Mouse (Mus musculus): ENCODE results near the gene Alkbh3.
A peak's percentile ranks its signal among the peaks of the same experiment; 100 is the strongest.

Gene Alkbh3

DNA sequence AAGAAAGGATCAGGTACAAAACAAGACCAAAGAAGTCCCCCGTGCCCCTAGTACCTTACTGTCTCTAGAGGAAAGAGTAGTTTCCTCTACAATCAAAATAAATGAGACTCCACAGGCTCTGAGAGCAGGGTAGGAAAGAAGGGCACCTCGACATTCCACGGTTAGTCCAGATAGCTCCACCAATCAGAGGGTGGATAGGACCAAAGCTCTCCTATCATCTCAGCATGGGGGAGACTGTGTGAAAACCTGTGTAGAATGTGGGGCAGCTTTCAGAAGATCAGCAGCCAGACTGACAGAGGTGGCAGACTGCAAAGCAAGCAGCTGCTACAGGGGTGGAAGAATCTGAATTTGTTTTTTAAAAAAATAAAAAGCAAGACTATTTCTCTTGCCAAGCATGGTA lies 17.8 kb downstream of the Alkbh3 start:
- no peak for DNase-seq (ENCODE audit: low read depth, low spot score)

DNA sequence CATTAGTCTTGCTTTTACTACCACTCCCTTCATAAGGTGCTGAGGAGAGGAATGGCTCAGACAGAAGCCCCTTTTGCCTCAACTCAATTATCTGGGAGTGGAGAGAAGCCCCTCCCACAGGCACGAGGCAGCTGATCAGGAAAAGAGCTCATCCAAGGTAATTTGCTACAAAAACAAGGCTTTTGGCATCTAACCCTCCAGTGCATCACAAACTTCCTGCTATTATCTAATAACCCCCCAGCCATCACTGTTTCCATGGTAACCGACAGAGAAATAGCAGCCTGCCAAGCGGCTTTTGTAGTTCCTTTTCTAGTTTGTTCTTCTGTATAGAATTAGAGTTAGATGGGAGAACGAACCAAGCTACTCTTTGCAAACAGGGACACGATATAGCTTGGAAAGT lies 18.3 kb downstream of the Alkbh3 start:
- DNase-seq (ENCODE audit: low read depth, low spot score) = no peak

DNA sequence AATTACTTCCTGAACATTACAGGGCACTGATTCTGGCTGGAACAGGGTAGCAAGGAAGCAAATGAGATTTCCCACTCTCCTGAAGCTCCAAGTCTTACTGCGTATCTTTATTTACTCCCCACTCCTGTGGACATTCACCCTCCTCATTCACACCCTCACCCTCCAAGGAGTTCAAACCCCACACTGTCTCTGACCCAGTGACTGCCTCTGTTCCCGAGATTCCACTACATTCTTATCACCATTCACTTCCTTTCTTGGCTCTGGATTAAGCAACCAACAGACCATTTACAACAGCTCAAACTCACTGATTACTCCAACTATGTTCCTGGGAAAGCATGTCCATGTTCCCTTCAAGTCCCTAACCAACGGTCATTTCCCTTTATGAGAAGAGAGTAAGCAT lies 19.3 kb downstream of the Alkbh3 start:
- no peak for DNase-seq (ENCODE audit: low read depth, low spot score)

DNA sequence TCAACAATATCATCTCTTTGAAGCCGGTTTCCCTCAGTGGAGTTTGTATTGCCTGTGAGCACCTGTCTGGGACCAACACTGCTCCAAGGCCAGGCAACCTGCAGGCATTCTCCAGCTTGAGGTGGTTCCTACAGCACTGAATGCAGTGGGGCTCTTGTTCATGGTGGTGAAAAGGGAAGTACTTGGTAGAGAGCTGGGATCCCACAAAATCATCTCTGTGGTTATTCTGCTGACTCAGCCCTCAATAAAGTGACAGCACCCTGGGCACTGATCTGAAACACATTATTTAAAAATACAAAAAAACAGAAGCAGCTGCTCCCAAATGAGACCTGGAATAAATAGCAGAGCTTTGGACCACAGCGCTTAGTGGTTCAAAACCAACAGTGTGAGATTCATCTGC lies 22.2 kb downstream of the Alkbh3 start:
- no peak for DNase-seq (ENCODE audit: low read depth, low spot score)

DNA sequence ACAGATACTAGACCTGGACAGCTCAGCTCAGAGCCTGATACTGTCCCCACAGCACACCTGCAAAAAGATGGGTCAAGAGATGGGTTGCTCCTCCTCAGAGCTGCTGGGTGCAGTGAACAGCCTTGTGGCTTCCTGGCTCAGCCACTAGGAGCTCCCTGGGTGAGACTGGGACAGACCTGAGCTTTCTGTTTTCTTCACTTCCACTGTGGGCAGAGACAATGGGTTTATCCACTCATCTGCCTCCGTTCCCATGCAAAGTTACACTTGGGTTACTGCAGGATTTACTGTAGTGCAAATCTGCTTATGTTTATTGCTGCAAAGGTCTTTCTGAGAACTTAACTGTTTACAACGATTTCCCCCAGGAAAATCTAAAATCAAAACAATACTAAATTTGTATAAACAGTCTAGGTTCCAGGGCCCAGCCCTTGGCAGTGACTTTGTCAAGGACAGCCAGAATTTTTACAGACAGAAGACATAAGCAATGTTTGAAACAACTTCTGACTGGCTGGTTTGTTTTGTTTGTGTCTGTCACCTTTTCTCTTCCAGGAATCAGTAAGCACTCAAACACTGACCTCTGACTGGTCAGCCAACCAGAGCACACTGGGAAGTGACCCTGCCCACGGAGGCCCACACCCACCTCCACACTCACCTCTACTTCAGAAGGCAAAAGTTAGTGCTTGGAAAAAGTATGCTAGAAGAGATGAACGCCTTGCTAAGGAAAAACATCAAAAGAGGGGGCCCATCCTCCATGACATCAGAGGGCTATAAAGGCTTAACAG lies 28.0 kb downstream of the Alkbh3 start:
- DNase-seq (ENCODE audit: low read depth, low spot score) = no peak

DNA sequence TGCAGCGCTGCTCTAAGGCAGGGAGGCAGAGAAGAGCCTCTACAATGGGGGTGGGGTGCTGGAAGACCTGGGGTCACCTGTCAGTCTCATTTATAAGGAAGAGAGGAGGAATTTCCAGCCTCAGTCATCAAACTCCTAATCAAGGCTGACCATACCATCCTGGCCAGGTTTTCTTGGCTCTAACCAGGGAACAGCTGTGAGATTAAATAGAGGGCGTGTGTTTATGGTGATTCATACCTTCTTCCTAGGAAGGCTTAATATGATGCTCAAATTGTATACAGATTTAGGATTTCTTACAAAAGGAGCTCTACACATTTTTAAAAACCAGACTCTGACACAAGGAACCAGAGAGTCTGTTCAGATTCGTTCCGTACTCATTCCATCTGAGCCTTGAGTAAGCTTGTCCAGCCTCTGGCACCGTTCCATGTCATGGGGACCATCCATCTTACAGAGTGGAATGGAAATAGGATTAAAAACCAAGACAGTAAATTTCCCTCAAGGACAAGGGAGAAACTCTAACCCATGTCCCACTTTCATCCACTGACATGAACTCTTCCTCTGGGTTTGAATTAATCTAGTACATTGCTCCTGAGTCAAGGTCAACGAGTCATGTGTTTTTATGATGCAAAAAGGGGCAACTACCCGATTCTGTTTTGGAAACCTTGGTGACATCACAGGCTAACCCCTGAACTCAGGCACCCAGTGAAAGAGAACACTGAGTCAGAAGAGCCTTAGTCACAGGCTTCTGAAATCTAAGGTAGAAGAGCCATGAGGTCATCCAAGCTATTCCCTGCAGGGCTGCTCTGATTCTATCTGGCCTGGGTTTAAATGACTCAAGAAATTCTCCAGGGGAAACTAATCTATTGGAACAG lies 31.1 kb downstream of the Alkbh3 start:
- DNase-seq (ENCODE audit: low read depth, low spot score) = no peak

DNA sequence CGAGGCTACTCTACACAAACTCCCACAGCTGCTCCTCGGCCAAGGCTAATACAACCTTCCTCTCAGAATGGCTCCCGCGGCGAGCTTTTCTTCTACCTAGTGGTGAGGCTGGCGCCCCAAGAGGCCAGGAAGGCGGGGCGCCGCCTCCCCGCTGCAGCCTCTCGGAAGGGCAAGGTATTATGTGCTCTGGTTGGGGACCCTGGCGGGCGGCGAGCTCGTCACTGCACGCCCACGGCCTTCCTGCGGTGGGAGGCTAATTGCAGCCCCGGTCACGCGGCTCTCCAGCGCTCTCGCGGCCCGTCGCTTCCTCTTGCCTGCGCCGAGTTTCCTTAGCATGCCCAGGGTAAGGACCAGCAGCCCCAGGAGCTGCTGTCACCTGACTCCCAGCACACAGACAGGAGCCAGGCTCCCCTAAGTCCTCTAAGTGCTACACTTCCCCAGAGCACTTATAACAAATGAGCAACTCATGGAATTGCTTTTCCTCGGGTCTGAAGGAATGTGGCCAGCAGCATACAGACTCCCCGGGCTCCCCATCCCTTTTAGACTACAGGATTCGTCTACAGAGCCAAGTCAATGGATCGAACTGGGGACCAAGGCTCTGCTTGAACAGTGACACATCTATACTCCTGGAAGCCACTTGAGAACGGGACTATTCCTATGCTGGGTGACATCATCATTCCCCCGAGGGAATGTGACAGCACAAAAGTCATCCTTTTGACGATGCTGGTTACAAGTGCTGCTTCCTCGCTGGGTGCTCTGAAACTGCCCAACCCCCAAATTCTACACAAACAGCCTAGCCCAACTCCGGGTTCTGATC lies 34.0 kb downstream of the Alkbh3 start:
- DNase-seq (ENCODE audit: low read depth, low spot score) = peak; percentile 48

DNA sequence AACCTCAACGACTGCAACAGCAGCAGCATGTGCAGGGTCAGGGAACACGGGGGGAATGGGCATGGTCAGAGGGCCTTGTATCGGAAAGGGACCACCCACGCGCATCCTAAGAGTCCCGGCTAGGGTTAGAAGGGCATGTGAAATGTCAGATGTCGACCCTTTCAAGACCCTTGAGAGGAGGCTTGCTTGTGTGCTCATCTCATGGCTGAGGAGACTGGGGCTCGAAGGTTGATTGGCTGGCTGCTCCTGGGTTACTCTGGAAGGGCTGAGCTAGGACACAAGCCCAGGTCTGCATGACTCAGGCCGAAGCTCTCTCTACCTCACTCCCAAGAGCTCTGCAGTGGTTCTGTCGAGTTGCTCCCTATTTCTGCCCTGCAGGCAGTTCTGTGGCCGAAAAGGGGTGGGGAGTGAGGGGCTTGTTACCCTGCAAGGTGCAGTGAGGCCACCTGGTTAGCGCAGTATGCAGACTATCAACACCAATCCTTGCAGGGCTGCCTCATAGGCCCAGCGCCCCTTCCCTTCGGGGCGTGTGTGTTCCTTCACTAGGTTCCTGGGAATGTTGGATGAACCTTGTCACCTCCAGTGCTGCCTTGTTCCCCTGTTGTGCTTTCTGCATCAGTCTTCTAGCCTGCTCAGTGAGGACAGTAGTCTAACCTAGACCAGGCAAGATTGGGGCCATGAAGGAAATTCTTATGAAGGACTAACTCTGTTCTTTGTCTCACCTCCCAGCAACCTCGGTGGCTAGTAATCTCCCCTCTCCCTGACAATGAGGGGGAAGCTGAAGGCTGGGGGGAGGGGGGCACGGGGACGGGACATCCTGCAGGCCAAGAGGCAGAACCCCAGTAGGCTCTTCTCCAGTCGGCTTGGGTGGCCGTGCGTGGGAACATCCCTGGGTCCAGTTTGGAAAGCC lies 34.8 kb downstream of the Alkbh3 start:
- peak; percentile 10 for DNase-seq (ENCODE audit: low read depth, low spot score)

DNA sequence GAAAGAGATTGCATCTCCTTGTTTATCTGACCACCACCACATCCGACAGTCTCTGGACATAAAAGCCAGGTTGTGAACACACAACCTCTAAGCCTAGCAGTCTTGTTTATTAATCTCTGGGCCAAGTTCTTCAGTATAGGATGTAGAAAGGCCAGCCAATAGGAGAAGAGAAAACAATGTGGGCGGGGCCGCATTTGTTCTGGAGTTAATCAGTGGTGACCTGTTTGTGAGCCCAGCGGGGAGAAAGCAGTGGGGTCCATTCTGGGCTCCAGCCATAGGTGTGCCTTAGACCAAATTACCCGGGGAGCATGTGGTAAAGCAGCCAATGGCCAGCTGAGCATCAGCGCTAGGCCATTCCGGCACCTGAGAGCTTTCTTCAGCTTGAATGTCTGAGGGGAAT lies 35.6 kb downstream of the Alkbh3 start:
- DNase-seq (ENCODE audit: low read depth, low spot score) = no peak

DNA sequence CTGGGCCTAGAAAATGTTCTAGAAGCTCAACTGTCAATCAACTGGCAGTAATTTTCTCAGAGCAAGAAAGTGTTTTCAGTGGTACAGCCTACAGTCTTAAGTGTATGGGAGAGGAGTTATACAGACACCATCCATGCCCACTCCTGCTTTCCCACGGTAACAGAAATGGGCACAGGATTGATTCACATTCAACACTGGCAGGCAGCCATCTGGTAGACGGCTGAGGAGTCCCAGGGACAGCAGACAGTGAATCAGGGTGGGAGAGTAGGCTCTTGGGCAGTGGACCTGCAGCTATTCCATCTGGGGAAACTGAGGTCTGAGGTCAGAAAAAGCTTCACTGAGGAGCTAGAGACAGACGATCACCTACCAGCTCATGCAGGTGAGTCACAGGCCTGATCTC lies 39.0 kb downstream of the Alkbh3 start:
- no peak for DNase-seq (ENCODE audit: low read depth, low spot score)

DNA sequence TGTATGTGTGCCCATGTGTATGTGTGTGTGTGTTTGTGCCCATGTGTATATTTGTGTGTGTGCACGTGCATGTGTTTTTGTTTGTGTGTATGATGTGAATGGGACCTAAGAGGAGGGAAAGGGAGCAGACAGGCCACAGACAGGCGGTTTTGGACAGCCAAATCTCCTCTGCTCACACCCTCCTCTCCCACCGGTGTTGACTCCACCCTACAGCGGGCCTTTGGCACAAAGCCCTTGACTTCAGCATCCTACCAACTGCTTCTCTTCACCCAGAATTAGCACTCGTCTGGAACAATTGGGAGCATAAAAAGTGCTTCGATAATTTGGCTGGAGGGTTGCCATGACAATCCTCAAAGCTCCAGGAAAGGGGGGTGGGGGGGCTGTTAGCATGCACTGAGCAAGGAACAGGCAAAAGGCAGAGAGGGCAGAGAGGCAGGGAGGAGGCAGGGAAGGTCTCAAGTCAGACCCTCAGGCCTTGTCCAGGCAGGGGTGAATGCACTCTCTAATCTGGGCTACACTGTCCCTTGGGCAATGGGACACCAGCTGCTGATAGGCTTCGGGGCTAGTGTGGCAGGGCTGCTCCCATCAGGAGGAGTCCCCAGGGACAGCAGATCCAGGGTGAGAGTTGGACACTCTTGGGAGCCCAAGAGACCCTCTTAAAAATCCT lies 46.0 kb downstream of the Alkbh3 start:
- DNase-seq (ENCODE audit: low read depth, low spot score) = no peak

DNA sequence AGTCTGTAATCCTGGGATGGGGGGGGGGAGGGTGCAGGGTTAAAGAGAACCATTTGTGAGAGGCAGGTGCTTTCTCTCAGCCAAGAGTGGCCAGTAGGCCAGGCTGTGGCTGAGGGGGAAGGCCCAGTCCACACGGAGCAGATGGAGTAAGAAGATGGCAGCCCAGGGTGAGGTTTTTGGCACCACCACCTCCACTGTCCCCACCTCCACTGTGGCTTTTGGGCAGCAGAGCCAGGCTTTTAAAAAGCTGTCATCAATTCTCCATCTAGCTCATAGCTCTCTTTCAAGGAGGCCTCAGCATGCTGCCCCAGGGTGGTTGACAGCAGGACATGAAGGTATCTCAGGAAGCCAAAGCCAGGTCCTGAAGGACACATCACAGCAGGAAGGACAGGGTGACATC lies 46.8 kb downstream of the Alkbh3 start:
- DNase-seq (ENCODE audit: low read depth, low spot score) = no peak

DNA sequence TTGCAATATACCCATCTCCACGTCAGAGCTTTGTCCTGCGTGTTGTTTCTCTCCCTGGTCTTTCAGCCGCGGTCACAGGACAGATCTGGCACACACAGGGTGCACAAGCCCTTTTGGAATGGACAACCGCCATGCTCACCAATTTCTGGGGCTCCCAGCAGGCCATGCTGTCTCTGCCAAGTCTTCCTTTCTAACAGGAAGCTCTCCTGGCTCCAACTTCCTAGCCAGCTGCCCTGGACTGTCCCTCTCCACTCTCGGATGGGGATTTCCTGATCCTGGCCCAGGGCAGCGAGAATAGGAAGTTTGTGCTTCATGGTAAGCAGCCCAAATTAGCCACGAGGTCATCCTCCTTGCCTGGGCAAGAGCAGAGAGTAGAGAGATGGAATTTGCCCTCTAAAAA lies 48.9 kb downstream of the Alkbh3 start:
- no peak for DNase-seq (ENCODE audit: low read depth, low spot score)

DNA sequence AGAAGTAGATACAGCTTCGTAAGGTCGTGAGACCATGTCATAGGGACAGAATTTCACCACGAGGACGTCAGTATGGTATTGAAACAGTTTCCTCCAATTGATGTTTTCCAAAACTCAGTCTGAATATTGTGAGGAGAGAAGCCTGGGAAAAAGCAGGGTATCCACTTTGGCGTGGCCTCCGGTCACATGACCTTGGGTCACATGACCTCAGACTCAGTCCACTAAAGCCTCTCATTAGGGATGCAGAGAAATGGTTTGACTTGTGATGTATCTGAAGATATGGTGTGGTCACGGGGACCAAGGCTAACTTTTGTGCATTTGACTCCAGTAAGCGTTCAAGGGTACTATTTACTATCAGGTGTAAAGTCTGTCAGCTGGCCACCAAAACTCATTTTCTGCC lies 51.3 kb downstream of the Alkbh3 start:
- DNase-seq (ENCODE audit: low read depth, low spot score) = no peak

DNA sequence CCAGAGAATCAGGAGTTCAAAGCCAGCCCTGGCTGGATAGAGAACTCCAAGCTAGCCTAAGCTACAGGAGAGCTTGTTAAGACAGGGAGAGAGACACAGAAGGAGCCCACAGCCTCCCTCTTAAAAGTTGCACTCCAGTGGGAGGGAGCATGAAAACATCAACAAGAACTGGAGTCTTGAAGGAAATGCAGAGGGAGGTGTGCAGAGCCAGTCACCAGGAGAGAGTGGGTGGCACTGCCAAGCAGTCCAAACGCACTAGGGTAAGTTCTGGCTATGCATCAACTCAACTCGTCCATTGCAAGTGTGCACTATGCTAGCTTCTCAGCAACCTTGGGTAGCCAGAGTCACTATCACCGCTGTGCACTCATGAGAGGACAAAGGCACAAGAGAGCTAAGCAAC lies 52.4 kb downstream of the Alkbh3 start:
- DNase-seq (ENCODE audit: low read depth, low spot score) = no peak

DNA sequence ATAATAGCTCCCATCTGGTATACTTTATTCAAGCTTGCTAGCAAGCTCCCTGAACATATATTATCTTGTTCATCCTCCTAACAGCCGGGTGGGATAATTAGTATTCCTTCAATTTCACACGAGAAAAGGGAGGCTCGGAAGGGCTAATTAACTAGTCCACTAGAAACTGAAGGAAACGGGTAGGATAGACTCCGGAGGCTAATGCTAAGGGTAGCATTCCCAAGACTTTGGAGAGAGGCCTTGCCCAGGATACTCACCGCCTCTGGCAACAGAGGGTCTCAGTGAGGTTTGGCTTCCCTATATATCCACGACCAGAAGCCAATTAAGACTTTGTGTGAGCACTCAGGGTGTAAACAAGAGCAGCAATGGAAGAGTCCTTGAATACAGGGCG lies 52.8 kb downstream of the Alkbh3 start:
- no peak for DNase-seq (ENCODE audit: low read depth, low spot score)

DNA sequence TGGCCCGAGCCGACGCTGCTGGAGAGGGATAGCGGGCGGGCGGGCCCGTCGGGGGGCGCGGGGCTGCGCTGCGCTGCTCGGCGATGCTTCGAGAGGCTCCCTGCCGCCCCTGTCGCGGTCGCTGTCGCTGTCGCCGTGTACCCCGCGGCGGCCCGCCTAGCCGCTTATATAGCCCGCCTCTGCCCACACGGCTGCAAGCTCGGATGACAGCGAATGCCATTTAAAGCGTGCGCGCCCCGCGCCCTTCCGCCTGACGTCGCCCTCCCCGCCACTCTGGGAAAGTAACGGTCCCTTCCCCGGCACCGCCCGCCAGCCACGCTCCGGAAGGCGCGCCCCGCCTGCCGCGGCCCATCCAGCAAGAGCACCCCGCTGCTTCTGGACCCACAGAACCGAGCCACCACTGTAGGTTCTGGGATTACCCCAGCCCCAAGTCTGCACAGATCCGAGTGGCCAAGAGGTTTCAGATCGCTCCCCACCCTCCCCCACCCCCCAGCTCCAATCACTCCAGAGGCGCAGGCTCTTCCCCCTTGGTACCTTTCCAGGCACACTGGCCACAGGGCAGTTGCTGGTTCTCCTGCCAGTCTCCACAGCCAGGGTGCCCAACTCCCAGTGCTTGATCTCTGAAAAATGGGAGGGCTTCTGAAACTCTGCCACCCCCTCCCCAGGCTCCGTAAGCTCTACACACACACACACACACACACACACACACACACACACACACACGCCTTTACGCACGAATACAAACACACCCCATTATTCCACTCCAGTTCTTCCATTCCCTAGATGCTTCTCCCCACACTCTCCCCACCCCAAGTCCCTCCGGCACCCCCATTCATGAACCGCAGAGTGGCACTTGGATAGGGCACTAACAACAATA lies 53.5 kb downstream of the Alkbh3 start, which contains the start of gene Gm13889:
Gene Gm13889, minus strand, starts transcription at position 294 of the 877 bp plus-strand sequence.
- no peak for DNase-seq (ENCODE audit: low read depth, low spot score)

DNA sequence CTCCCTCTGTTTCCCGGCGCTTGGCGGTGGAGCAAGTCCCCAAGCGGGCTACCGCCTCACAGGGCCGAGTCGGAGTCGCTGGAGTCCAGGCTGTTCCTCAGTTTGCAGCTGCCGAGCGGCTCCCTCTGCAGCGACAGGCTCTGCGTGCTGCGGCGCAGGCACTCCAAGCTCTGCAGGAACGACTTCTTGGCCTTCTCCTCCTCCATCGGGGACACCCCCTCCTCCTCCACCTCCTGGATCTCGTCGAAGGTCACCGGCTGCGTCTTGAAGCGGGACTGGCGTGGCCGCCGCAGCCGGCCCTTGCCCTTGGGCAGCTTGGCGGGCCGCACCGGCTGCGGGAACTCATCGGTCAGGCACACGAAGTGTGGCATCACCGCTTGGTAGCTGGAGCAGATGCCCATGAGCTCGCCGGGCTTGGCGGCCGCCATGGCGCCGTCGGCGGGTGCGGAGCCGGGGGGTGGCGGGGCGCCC lies 54.2 kb downstream of the Alkbh3 start:
- DNase-seq (ENCODE audit: low read depth, low spot score) = peak; percentile 51

DNA sequence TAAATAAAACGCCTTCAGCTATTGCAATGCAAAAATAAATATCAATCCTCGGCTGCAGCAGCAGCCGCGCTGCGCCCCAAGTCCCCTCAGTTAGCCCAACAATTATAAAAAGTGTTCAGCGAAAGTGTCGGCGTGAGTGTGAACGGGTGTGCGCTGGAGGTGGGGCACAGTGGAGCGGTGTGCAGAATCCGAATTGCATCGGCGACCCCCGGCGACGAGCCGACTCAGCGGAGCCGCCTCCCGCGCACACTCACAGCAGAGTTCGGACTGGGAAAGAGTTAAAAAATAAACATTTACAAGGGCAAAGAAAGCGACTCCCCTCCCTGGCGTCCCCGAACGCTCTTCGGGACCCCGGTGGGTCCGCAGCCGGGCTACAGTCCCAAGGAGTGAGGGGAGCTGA lies 54.7 kb downstream of the Alkbh3 start:
- no peak for DNase-seq (ENCODE audit: low read depth, low spot score)
